Mouse (Mus musculus) heart, postnatal 14 days (tissue): ENCODE measurements around the gene Slc48a1. TPM values are rescaled to one million over a fixed set of nuclear protein-coding genes. Genes with fewer than 3 reads are reported as not detected.

ENCODE experiments used
- DNase-seq, 2 experiments: peaks; one replicate each; pipeline ENCODE4 v3.0.0; 2021 to 2022
- intact Hi-C: fragments of 180-260 bp; cut with DNase I; formaldehyde crosslinking; loops from one replicate; pipeline ENCODE4 v1.15.1; 2025
- total RNA-seq, 2 experiments: library from RNA; stranded (reverse); gene quantifications; 2 replicates each; pipeline ENCODE4 v1.2.3; 2021

The Slc48a1 gene
- total RNA-seq, 2 experiments from 2014 or later = 78.3 to 78.9 TPM

- intact Hi-C loops = loop anchor here (2.0 kb wide), 2 partner anchors 26 to 58 kb away; no protein-coding TSS in a partner anchor
These were observed 1.4 kb upstream of the Slc48a1 start for GRCm38 (mm10) chr15:97776919-97777318.

GRCm38 (mm10) chr15:97779576-97779975, 1.3 kb downstream of the Slc48a1 start:
- intact Hi-C loops = no loop called here
- DNase-seq = no peak

More at GRCm38 (mm10) chr15:97776919-97777318, 1.4 kb upstream of the Slc48a1 start:
- DNase-seq = no peak

DNA sequence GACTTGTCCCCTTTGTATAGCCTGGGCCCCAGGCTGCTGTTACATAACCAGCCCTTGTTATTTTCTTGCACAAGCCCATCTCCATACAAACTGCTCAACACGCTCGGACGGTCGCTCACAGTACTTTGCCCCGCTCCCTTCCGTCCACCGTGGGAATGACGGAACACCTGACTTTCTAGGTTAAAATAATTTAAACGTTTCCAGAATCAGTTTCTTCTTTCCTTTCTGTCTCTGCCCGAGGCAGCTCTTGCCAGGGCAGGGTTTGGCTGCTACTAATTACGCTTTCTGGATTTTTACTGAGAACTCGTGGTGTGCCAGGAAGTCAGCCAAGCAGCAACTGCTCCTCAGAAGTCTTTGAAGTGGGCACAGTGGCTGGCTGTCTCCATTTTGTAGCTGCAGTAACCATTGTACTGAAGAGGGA, 2.3 kb downstream of the Slc48a1 start:
- intact Hi-C loops = loop anchor here (5.0 kb wide), 2 partner anchors 113 to 172 kb away; no protein-coding TSS in a partner anchor
- DNase-seq = no peak

GRCm38 (mm10) chr15:97781961-97782748, 3.8 kb downstream of the Slc48a1 start:
- peak; percentile 60 to 61 for DNase-seq
- intact Hi-C loops = loop anchor here (5.0 kb wide), 2 partner anchors 115 to 170 kb away; no protein-coding TSS in a partner anchor

DNA sequence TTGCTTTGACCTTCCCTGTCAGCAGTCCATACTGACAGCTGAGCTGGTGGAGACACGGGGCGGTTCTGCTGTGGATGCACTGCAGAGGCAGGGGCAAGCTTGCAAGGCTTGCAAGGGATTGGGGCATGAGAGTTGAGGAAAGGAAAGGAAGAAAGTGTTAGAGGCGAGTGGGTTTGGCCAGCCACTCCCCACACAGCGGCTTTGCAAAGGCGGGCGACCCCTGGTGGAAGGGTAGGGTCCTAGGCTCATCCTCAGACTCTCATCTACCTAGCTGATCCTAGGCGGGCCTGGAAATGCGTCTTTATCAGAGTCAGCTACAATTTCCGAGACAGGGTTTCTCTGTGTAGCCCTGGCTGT, 4.4 kb downstream of the Slc48a1 start:
- intact Hi-C loops = loop anchor here (5.0 kb wide), 2 partner anchors 115 to 170 kb away; no protein-coding TSS in a partner anchor
- peak; percentile 86 to 87 for DNase-seq

DNA sequence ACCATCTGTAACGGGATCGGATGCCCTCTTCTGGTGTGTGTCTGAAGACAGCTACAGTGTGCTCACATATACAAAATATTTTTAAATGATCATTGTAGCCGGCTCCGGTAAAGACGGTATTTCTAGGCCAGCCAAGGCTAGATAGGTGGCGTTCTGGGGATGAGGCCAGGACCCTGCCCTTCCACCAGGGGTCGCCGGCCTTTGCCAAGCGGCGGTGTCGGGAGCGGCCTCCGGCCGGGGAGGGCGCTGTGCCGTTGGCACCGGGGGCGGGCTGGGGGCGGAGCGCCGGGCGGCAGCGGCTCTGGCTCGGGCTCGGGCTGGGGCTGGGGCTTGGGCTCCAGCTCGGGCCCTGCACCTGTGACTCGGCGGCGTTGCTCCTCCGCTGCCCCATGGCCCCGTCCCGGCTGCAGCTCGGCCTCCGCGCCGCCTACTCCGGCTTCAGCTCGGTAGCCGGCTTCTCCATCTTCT, 5.8 kb downstream of the Slc48a1 start:
- DNase-seq = peak; percentile 94
- intact Hi-C loops = loop anchor here (1.0 to 5.0 kb wide), 3 partner anchors 66 to 168 kb away; no protein-coding TSS in a partner anchor

GRCm38 (mm10) chr15:97784561-97785161, 6.3 kb downstream of the Slc48a1 start:
- no peak for DNase-seq

DNA sequence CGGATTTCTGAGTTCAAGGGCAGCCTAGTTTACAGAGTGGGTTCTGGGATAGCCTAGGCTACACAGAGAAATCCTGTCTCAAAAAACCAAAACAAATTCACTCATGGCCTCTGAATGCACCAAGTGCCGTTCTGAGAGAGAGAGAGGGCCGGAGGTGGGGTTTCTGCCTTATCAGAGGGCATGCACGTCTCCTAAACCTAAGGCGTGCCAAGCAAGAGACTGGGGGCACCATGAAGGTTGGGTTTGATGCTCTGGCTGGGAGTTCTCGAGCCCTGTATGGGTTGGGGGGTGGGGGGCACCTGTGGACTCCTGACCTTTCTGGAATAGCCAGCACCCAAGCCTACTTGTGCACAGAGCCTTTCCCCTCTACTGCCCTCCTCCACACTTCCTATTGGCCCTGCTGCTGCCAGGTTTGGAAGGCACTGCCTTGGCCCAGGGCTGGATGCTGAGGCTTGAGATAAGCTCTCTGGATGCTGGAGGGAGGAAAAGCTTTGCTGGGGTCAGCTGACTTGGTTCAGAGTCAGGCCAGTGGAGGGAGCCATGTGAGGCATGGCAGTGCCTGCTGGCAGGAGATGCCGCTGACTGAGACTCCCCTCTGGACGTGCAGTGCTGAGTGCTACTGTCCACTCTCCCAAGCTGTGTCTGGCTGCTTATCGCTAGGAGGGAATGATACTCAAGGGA, 7.6 kb downstream of the Slc48a1 start:
- intact Hi-C loops = no loop called here
- peak; percentile 53 to 56 for DNase-seq

More at GRCm38 (mm10) chr15:97784561-97785161, 6.3 kb downstream of the Slc48a1 start:
- intact Hi-C loops = loop anchor here (1.0 to 5.0 kb wide), 3 partner anchors 66 to 168 kb away; no protein-coding TSS in a partner anchor

GRCm38 (mm10) chr15:97786412-97787112, 8.2 kb downstream of the Slc48a1 start:
- DNase-seq = no peak
- intact Hi-C loops = no loop called here

- intact Hi-C loops = no loop called here
- DNase-seq = no peak
These were observed 9.0 kb downstream of the Slc48a1 start for GRCm38 (mm10) chr15:97787148-97787798.

DNA sequence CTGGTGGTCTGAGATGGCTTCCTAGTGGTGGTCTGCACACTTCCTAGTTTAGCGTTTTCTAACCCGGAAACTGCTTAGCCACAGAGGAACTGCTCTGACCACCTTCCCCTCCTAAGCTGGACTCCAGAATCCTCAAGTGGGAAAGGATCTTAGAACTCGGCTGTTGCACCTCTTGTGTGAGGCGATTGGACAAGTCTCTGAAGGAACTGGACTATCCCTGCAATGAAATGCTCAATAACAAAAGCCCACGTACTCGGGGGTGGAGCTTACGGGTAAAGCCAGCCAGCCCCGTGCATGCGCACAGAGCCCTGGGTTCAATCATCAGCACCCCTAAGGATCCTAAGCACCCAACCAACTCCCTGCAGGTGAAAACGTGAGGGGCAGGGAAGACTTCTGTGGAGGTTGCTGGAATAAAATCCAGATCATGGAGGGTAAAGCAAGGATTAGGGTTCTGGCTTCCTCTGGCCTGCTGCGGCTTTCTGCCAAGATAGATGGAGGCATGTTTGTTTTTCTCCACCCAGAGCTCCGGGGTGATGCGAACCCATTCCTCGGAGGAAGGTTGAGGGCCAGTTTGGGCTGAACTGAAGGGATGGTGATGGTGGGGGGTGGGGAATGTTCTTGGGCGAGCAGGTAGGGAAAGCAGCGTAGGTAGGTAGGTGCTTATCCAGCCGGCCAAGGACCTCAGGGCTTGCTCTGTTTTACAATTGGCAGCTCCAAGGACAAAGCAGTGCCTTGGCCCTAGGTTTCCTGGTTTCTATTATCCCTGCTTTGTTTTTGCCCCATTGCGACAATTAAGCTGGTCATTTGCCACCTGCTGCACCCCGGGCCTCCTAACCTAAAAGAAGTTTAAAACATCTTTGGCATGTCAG, 9.7 kb downstream of the Slc48a1 start:
- intact Hi-C loops = no loop called here
- DNase-seq = no peak

GRCm38 (mm10) chr15:97788821-97789220, 10.5 kb downstream of the Slc48a1 start:
- DNase-seq = peak in 1 of 2 experiments; percentile 49
- intact Hi-C loops = no loop called here

DNA sequence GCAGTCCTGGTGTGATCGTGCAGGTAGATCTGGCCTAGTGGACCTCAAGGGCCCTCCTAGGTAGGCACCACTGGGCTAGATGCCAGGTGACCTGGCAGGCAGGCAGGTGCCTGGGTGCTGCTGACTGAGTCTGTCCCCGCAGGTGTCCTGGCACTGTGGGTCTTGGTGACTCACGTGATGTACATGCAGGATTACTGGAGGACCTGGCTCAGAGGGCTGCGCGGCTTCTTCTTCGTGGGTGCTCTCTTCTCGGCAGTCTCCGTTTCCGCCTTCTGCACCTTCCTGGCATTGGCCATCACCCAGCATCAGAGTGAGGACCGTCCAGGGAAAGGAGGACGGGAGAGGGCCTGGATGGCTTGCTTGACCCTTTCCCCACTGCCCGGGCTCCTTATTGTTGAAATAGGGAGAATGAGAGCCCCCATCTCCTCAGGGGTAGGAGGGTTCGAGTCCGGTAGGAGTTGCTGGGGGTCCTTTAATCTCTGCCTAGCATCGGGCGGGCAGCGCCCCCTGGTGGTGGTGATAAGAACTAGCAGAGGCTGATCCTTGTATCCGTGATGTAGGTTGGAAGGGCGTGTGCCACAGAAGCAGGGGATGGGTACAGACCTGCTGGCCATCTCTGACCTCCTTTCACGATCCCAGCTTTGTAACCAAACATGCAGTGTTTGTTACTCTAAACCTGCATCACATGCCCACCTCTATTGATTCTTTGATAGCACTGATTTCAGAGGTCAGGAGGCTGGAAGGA, 11.6 kb downstream of the Slc48a1 start:
- DNase-seq = peak; percentile 70
- intact Hi-C loops = no loop called here

- DNase-seq = no peak
- intact Hi-C loops = no loop called here
These were observed 12.9 kb downstream of the Slc48a1 start for GRCm38 (mm10) chr15:97791126-97791700.

DNA sequence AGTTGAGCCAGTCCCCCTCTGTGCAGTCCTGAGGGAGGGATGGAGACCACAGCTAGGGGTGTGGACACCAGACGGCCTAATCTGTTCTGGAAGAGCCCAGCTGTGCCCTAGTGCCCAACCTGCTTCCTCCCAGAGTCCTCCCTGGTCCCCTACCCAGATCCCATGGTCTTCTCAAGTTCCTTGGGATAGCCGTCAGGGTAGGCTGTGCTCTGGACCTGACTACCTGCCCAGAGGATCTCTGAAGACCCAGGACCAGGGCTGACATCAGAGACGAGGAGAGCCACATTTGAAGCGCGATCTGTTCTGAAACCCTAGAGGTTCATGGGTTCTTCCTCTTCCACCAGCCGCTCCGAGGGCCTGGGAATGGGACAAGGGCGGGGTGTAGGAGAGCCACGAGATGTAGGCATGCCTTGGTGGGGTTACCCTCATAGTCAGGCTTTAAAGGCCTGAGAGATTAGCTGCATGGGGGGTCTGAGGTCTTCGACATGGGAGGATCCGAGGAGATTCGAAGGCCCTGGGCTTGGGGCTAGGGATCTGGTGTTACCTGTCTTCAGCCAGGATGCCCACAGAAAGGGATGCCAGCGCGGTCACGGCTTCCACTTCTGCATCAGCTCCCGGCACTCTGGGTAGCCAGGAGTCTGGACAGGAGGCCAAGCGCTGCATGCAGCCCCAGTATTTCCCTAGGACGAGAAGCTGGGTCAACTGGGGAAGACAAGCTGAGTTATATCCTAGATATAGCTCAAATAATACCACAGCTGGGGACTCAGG, 15.2 kb downstream of the Slc48a1 start:
- no peak for DNase-seq
- intact Hi-C loops = no loop called here

DNA sequence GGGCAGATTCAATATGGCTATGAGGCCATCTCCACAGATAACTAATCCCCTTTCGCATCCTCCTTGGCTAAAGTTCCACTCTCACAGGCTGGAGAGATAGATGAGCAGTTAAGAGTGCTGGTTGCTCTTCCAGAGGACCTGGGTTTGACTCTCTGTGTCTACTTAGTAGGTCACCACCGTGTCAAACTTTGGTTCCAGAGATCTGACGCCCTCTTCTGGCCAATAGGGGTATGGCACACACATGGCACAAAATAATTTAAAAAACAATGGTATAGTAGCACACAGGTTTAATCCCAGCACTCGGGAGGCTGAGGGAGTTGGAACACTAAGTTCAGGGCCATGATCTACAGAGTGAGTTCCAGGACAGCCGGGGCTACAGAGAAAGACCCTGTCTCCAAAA, 15.9 kb downstream of the Slc48a1 start:
- intact Hi-C loops = no loop called here

More for the DNA sequence above, 15.9 kb downstream of the Slc48a1 start:
- no peak for DNase-seq
